Mouse (Mus musculus) small intestine, adult 2 months (tissue): Measurements from ENCODE around the gene Ccdc138. TPM values are rescaled to one million over a fixed set of nuclear protein-coding genes. Genes with fewer than 3 reads are reported as not detected.

Experiments
- H3K27ac ChIP-seq: fragments of 200-500 bp; 2 replicates; pipeline ENCODE4 v1.5.1; 2012; ENCODE audit warnings: low read depth, low read length, control low read depth, inconsistent platforms; ENCODE audit not compliant: insufficient read depth
- H3K27me3 ChIP-seq: fragments of 200-500 bp; 2 replicates; pipeline ENCODE4 v1.6.1; 2012; ENCODE audit warnings: mild to moderate bottlenecking, moderate library complexity, low read length, inconsistent platforms; ENCODE audit not compliant: control insufficient read depth, insufficient read depth
- H3K36me3 ChIP-seq: fragments of 200-500 bp; 2 replicates; pipeline ENCODE4 v1.6.1; 2012; ENCODE audit warnings: mild to moderate bottlenecking, low read length, control low read depth, inconsistent platforms; ENCODE audit not compliant: control insufficient read depth, insufficient read depth
- H3K4me1 ChIP-seq: fragments of 200-500 bp; 2 replicates; pipeline ENCODE4 v1.6.1; 2012; ENCODE audit warnings: low read length, inconsistent platforms, mixed read lengths; ENCODE audit not compliant: control insufficient read depth, insufficient read depth, insufficient read length
- H3K4me3 ChIP-seq: fragments of 200-500 bp; 2 replicates; pipeline ENCODE4 v1.5.1; 2012; ENCODE audit warnings: low read depth, mild to moderate bottlenecking, control low read depth, inconsistent platforms, low read length, moderate library complexity
- CTCF ChIP-seq: fragments of 200-500 bp; IDR thresholded peaks from 2 replicates; pipeline ENCODE4 v1.5.1; 2012; ENCODE audit warnings: low read depth, mild to moderate bottlenecking, control low read depth, inconsistent platforms, low read length, moderate library complexity, mixed read lengths; ENCODE audit not compliant: insufficient replicate concordance, insufficient read length; ENCODE audit errors: extremely low read depth
- POLR2A ChIP-seq: fragments of 200-500 bp; IDR thresholded peaks from 2 replicates; pipeline ENCODE4 v1.6.1; 2012; ENCODE audit warnings: low read depth, mild to moderate bottlenecking, control low read depth, inconsistent platforms, low read length, moderate library complexity
- WGBS: fragments of 180-500 bp; shearing (Covaris S2); methylation state at CpG from one replicate; pipeline ENCODE4 v1.1.7; 2018; 5-methylcytosine and 5-hydroxymethylcytosine counted together
- polyA plus RNA-seq: library from polyadenylated mRNA; depleted of rRNA; stranded (reverse); fragments of >200 nt; gene quantifications from 2 replicates; pipeline ENCODE4 v1.2.3, GENCODE M21; 2012

The Ccdc138 gene
- polyA plus RNA-seq, 1 experiment, result 0.32 TPM

DNA sequence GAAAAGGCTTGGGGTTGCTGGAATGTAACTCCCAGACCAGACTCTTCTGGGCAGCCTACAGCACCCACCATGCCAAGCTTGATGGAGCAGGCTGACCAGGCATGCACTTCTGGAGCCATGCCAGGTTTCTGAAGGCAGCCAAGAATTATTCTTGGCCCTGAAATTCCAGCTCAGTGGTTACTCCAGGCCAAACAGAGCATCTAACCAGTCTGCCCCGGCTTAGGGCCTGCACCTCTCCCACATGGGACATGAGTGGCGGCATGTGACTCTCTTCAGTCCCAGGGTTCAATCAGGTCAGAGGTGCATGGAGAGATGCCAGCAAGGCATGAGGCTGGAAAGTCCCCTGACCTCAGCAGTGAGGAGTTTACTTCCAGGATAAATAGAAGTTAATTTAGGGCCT, 107.0 kb downstream of the Ccdc138 start:
- H3K27me3 ChIP-seq, result no peaks in the 10 kb centered on the region
- TF ChIP-seq POLR2A, result no peak
- no peak for TF ChIP-seq CTCF
- H3K27ac ChIP-seq, result no peak overlapping the region
- H3K4me1 ChIP-seq, result no peaks in the 10 kb centered on the region
- WGBS, result 63% methylated on average over 2 of the region's 2 CpGs
- no peaks in the 10 kb centered on the region for H3K36me3 ChIP-seq
- H3K4me3 ChIP-seq, result no peak overlapping the region

DNA sequence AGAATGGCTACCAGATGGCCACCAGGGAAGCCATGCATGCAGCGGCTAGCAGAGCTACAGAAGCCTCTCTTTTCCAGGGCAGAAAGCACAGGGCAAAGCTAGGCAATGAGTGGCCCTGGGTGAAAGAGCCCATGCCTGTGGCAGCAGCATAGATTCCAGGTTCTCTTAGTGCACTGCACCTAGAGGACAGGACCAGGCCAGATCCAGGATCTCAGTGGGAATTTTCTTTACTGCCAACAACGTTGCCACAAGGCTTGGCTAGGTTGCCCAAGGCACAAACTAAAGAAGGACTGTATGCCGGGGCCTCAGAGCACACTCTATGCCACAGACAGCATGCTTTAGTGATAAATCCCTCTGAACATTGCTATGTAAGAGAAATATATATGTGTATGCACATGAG, 108.6 kb downstream of the Ccdc138 start:
- Histone ChIP-seq H3K4me1 (no peaks in the 10 kb centered on the region), H3K4me3 (no peak overlapping the region), H3K27me3 (no peaks in the 10 kb centered on the region), H3K27ac (no peak overlapping the region), H3K36me3 (no peaks in the 10 kb centered on the region)
- WGBS, result 87% methylated on average over 3 of the region's 3 CpGs
- TF ChIP-seq POLR2A (no peak), CTCF (no peak)

DNA sequence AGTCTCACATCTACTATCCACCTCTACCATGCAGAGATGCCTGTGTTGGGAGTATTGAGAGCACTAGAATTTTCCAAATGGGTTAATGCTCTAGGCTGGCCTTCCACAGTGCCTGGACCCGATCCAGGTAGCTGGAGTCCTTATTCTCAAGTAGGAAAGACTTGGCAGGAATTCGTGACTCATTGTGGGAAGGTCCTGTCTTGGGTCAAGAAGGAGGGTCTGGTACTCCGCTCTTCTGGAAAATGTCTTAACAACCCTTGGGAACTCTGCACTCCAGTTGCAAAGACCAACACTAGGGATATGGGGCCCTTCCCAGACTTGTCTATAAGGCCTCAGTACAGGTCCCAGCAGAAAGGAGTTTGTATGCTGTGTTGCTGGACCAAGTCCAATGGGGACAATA, 111.1 kb downstream of the Ccdc138 start:
- 60% methylated on average over 3 of the region's 3 CpGs for WGBS
- no peak for TF ChIP-seq POLR2A
- TF ChIP-seq CTCF, result no peak

DNA sequence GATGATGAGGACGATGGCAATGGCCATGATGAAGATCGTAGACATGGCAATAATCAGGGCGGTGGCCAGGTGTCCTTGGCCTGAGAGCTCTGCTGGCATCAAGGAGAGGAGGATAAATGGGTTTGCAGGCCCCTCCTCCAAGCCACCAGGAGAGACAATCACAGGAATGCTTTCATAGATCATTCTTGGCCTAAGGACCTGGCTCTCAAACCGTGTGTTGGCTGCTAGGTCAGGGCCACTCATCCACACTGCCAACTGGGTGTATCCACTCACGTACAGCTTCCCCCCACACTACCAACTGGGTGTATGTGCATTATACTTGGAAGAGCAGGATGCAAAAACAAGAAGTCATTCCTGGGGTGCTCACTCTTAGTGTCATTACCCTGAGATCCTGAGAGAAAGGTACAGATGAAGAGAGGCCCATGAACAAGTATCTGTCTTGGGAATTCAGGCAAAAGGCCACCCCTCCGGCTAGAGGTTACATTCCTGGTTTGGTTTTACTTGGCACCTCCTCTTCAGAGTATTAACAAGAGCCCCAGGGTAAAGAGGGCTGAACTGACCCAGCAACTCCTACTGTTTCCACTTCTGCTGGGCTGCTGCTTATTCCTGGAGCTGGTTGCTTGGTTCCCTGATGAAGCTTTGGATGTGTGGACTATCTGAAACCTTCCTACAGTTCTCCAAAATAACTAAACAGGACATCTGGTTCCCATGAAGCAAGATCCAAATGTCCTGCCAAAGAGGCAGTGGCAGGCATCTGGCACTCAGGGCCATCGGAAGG, 112.9 kb downstream of the Ccdc138 start:
- 81% methylated on average over 7 of the region's 7 CpGs for WGBS
- no peak for TF ChIP-seq CTCF
- TF ChIP-seq POLR2A, result no peak
- H3K27ac ChIP-seq, result no peak overlapping the region
- no peaks in the 10 kb centered on the region for H3K27me3 ChIP-seq
- no peak overlapping the region for H3K4me3 ChIP-seq
- H3K36me3 ChIP-seq, result no peaks in the 10 kb centered on the region
- no peaks in the 10 kb centered on the region for H3K4me1 ChIP-seq

More for the DNA sequence above, 111.1 kb downstream of the Ccdc138 start:
- Histone ChIP-seq H3K36me3 (no peaks in the 10 kb centered on the region), H3K27me3 (no peaks in the 10 kb centered on the region), H3K27ac (no peak overlapping the region), H3K4me1 (no peaks in the 10 kb centered on the region), H3K4me3 (no peak overlapping the region)

DNA sequence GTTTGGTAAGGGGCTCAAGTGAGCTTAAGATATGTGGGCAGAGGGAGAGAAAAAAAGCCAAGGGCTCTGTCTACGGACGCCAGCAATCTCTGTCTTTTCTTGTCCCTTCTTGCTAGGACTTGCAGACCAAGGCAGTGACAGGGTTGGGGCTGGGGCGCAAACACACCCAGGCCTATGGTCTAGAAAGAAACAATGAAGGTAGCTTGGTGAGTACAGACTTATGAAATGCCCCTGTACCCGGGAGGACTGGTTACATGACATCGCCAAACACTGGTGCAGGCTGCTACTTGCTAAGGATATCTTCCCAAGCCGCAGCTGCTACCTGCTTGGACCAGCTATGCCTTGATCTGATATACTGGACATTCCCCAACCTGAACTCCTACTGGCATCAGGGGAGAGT, 116.9 kb downstream of the Ccdc138 start:
- TF ChIP-seq CTCF (no peak), POLR2A (no peak)
- Histone ChIP-seq H3K4me1 (no peaks in the 10 kb centered on the region), H3K27me3 (no peaks in the 10 kb centered on the region), H3K4me3 (no peak overlapping the region), H3K36me3 (no peaks in the 10 kb centered on the region), H3K27ac (no peak overlapping the region)
- 87% methylated on average over 6 of the region's 6 CpGs for WGBS

- no peak overlapping the region for H3K4me3 ChIP-seq
- no peaks in the 10 kb centered on the region for H3K27me3 ChIP-seq
- 82% methylated on average over 5 of the region's 5 CpGs for WGBS
- H3K27ac ChIP-seq, result no peak overlapping the region
- H3K4me1 ChIP-seq, result no peaks in the 10 kb centered on the region
- TF ChIP-seq CTCF (no peak), POLR2A (no peak)
- no peaks in the 10 kb centered on the region for H3K36me3 ChIP-seq
Measured at GRCm38 (mm10) chr10:58616565-58616964, 118.8 kb downstream of the Ccdc138 start.

DNA sequence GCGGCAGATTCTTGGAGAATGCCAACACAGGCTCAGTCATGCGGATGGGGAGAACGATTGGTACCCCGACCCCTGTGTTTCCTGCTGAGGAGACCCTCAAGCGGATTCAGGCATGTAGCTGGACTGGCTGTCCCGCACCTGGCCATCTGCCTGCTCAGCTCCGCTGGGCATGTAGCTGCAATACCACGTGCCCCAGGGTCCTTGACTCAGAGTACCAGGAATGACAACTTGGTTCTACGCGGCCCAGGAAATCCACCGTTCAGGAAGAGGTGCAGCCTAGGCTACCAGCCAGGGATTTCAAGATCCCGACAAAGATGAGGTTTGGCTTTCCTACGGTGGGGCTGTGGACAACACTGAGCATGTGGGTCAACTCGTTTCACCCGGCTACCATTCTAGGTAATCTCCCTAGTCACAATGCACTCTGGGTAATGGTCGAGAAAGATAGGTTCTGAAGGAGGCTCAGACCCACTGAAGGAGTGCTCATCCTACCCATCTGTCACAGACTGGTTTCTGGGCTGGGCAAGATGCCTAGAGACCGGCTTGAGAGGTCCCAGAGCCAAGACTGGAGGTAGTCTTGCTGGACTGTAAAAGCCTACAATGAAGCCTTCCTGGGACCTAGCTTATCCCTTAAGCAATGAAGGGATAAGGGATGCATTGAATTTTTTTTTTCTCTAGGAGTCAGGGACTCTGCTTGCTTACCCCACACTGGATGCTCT, 120.9 kb downstream of the Ccdc138 start:
- WGBS, result 84% methylated on average over 17 of the region's 17 CpGs
- Histone ChIP-seq H3K4me3 (no peak overlapping the region), H3K27ac (no peak overlapping the region), H3K36me3 (no peaks in the 10 kb centered on the region), H3K4me1 (no peaks in the 10 kb centered on the region), H3K27me3 (no peaks in the 10 kb centered on the region)
- no peak for TF ChIP-seq CTCF
- TF ChIP-seq POLR2A, result no peak

GRCm38 (mm10) chr10:58619266-58619665, 121.5 kb downstream of the Ccdc138 start:
- Histone ChIP-seq H3K4me3 (no peak overlapping the region), H3K27me3 (no peaks in the 10 kb centered on the region), H3K36me3 (no peaks in the 10 kb centered on the region), H3K4me1 (no peaks in the 10 kb centered on the region), H3K27ac (no peak overlapping the region)
- 92% methylated on average over 4 of the region's 4 CpGs for WGBS
- TF ChIP-seq POLR2A (no peak), CTCF (no peak)
